Mouse (Mus musculus): Measurements from ENCODE around the gene Gm13178.

Gm13178 gene

GRCm38 (mm10) chr4:144721304-144721703 is at the start of gene Gm13178:
Gene Gm13178 (minus strand): TSS chr4:144721404.
- no peak for DNase-seq

- DNase-seq, result peak; percentile 56
Observed at GRCm38 (mm10) chr4:144765722-144766121, 44.5 kb upstream of the Gm13178 start.

DNA sequence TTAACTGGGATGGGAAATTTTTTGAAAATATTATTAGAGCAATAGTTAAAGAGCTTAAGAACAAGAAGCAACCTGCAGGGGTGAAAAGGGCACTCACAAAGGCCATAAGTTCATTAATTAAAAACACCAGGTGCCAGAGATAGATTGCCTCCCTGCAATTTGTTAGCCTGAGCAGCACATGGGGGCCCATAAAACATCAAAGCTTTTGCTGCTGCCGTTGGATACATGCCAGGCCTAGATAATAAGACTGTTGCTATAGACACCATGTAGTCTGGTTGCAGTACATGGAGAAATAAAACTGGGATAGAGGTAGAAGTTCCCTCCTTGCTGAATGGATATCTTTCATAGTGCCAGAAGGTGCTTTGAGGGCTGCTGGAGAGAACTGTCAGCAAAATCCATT is 27.9 kb upstream of the Gm13178 start:
- no peak for DNase-seq

- DNase-seq, result no peak
Observed at GRCm38 (mm10) chr4:144719691-144720090, 1.5 kb downstream of the Gm13178 start.

DNA sequence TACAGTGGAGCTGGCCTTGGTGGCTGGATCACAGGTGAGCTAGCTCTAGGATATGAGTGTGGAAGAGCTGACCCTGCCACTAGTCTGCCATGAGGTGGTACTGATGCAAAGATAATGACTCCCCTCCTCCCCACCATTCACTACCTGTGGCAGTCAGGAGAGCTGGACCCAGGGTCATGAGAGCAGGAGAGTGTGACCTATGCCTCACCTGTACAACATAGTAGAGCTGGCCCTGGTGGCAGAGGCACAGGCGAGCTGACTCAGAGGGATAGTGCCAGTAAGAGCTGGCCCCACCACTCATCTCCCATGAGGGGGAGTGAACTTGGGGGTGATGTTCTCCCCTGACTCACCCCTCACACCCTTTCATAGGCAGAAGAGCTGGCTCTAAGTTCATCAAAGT is 2.9 kb downstream of the Gm13178 start:
- DNase-seq, result no peak

- DNase-seq, result no peak
Observed at GRCm38 (mm10) chr4:144686268-144686667, 34.9 kb downstream of the Gm13178 start, which contains the start of gene Gm436. Gene Gm436 (minus strand): TSS chr4:144686368.

Measured in lung, postnatal 36 days (tissue).